Mouse (Mus musculus) right cerebral cortex, postnatal 36 days (tissue): ENCODE results near the gene Naa15.
"Not testable (repeated sequence)": the region's sequence is repeated elsewhere in the genome, so short reads cannot be mapped to it uniquely, and the experiment has no call there.

Source experiments
- DNase-seq, 2 experiments: peaks; one replicate each; pipeline ENCODE4 v3.0.0; 2022; ENCODE audit warnings: low spot score in 2 of 2, mixed read lengths in 1 of 2

The Naa15 gene

GRCm38 (mm10) chr3:51393651-51394050 is 21.3 kb upstream of the Naa15 start:
- DNase-seq = no peak

GRCm38 (mm10) chr3:51394881-51395280 is 20.1 kb upstream of the Naa15 start:
- DNase-seq = no peak

DNA sequence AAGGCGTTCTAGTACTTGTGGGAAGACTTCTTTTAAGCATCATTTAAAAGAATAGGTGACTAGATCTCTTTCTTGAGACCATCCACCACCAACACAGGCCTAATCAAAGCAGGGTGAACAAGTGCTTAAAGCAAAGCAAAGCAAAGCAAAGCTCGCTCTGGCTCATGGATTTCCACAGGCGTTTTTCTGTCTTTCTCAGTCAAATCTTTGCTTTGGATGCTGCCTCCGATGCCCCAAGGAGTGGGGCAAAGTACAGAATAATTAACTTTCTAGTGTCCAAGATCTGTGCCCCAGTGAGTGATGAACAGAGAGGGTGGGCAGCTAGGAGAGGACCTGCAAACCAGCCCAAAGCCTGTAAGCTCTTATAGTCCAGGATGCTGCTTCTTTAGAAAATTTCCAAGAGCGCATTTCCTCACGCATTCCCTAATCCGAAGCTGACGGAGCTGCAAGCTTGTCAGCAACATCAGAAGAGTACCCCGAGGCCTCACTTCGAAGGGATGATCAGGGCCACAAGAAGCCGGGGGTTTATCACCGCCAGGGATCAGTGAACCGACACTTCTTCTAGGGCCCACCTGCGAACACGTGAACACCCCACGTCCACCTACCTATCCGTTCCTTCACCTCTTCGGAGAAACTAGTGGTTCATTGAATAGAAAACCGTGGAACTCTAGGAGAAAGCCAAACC is 19.3 kb upstream of the Naa15 start:
- DNase-seq = no peak

- no peak for DNase-seq
Observed at GRCm38 (mm10) chr3:51396219-51397068, 18.5 kb upstream of the Naa15 start, which contains the start of gene Mgarp. Gene Mgarp (minus strand): TSS chr3:51396738.

- DNase-seq = no peak
Observed at GRCm38 (mm10) chr3:51397700-51398299, 17.1 kb upstream of the Naa15 start.

DNA sequence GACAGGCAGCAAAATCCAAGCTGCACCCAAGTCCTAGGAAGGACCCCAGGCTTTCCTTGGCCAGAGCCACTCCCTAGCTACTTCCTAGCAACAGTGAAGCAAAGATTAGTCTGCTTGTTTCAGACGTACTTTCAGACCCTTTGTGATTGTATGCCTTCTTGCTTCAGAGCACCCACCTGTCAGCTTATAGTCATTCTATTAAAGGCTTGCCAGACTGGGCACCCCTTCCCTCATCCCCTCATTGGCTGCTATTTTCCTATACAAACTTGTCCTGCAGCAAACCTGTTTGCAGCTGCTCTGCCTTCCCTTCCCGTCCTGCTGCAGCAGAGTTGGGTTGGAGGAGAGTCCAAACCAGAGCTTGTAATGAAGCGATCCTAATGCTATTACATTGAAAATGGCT is 16.3 kb upstream of the Naa15 start:
- DNase-seq = no peak

DNA sequence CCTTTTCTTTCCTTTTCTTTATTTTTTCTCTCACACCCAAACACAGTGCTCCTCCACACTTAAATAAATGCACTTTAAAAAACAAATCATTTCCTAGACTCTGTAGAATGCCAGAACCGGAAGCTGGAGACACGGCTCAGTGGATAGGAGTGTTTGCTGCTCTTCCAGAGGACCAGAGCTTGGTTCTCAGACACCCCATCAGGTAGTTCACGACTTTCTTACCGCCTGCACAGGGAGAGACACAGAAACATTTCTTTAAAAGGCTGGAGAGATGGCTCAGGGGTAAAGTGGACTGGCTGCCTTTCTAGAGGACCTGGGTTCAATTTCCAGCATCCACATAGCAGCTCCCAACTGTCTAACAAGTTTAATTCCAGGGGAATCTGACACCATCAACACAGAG is 15.4 kb upstream of the Naa15 start:
- DNase-seq = no peak

GRCm38 (mm10) chr3:51400682-51401081 is 14.3 kb upstream of the Naa15 start:
- DNase-seq = no peak

GRCm38 (mm10) chr3:51402054-51402453 is 12.9 kb upstream of the Naa15 start:
- not testable (repeated sequence) for DNase-seq

GRCm38 (mm10) chr3:51402628-51403027 is 12.3 kb upstream of the Naa15 start:
- DNase-seq = no peak

- DNase-seq = no peak
Observed at GRCm38 (mm10) chr3:51407870-51408560, 6.9 kb upstream of the Naa15 start.

DNA sequence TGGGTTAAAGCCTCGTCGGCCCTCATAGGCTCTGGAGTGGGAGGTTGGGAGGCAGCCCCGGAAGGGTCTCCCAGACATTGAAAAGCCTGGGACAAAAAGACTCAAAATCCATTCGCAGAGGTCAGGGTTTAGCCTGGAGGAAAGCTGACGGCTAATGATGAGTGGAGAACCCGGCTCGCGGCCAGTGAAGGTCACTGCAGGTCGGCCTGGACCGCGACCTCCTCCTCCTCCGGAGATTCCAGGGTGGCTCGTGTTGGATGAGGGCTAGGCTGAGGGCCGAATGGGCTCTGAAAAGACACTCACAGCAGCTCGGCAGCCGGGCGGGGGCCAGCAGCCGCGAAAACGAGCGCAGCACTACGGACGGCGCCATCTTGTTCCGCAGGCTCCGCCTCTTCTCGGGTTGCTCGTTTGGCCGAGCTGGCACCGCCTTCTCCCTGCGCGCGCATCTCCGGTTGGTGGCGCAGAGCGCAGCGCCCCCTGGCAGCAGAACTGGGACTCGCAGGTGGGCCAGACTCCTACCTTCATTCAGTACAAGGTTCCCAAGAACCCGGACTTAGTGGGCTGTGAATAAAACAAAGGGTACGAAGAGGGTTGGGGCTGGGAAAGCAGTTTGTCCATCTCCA is 6.3 kb upstream of the Naa15 start, which contains the start of gene Ndufc1:
Ndufc1 (minus strand) TSS at position 428 of the 623 bp plus-strand sequence.
- DNase-seq = peak; percentile 90 to 94

- no peak for DNase-seq
Observed at GRCm38 (mm10) chr3:51412457-51412856, 2.5 kb upstream of the Naa15 start.

DNA sequence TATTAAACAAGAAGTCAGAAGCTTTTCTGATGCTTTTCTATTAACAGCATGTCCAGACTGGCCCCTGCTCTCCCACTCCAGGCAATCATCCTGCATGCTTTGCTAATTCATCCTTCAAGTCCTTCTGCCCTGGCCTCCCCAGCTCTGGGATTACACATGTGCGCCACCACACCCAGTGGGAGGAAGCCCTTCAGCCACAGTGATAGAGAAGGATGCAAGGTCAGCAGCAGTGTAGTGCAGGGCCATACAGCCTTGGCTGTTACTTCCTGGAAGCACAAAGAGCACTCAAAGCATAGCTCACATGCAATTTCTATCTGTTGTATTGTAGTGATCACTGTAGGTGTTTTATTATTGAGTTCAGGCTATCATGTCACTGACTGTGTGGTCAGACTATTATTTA is 1.7 kb upstream of the Naa15 start:
- no peak for DNase-seq

DNA sequence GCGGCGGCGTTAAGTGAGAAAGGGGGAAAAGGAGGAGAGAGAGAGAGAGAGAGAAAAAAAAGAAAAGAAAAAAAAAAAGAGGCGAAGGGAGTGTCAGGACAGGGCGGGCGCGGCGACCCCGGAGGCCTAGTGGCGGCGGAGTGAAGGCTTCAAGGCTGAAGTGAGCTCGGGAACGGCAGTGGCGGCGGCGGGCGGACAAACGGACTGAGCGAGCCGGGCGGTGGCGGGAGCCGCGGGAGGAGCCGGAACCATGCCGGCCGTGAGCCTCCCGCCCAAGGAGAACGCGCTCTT is 1.1 kb downstream of the Naa15 start:
- DNase-seq = no peak

- peak in 1 of 2 experiments; percentile 23 for DNase-seq
Observed at GRCm38 (mm10) chr3:51416364-51417134, 1.6 kb downstream of the Naa15 start.

GRCm38 (mm10) chr3:51417135-51417458 is 2.1 kb downstream of the Naa15 start:
- no peak for DNase-seq

- DNase-seq = no peak
Observed at GRCm38 (mm10) chr3:51417485-51417884, 2.5 kb downstream of the Naa15 start.

DNA sequence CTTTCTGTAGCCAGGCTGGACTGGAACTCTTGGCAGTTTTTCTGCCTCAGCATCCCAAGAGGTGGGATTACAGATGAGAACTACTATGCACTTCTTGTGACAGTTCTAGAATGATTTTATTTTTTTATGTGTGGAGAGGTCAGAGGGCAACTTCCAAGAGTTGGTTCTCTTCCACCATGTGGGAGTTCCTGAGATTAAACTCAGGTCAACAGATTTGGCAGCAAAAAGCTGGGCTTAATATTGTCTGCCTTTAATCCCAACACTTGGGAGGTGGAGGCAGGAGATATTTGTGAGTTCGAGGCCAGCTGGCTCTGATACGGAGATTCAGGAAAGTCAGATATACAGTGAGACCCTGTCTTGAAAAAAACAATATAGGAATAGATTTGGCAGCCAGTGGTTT is 3.0 kb downstream of the Naa15 start:
- no peak for DNase-seq

DNA sequence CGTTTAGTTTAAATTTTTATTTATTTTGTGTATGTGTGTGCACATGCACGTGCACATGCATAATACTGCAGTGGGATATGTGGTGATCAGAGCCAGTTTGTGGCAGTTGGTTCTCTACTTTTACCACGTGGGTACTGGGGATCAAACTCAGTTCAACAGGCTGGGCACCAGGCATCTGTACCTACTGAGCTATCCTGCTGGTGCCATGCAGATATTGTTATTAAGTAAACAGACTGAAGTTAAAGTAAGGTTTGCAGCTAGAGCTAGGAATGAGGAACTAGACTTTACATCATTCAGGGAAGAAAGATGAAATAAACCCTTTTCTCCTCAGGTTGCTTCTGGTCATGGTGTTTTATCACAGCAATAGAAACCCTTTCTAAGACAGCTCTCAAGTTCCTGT is 7.0 kb downstream of the Naa15 start:
- DNase-seq = no peak

GRCm38 (mm10) chr3:51425394-51425793 is 10.4 kb downstream of the Naa15 start:
- DNase-seq = no peak
